Mouse (Mus musculus) subcutaneous adipose tissue, adult 2 months (tissue): ENCODE results near the gene Abhd5. TPM values are rescaled to one million over a fixed set of nuclear protein-coding genes. Genes with fewer than 3 reads are reported as not detected.

Experiments
- polyA plus RNA-seq: library from polyadenylated mRNA; depleted of rRNA; stranded (reverse); fragments of >200 nt; gene quantifications from 2 replicates; pipeline ENCODE4 v1.2.3, GENCODE M21; 2012; ENCODE audit warnings: low replicate concordance; rRNA removed

Gene Abhd5
- 88.0 and 143 TPM in 2 replicates for polyA plus RNA-seq

GRCm38 (mm10) chr9:122351303-122352024, at the start of gene Abhd5:
Gene Abhd5 (plus strand): TSS chr9:122351608.

Other genes with a start within 250 kb of the Abhd5 start
- gene Snrk, start 234.3 kb upstream of the Abhd5 start, polyA plus RNA-seq: 86.9 and 212 TPM in 2 replicates
- 93.7 and 154 TPM in 2 replicates for gene Ano10, start 57.2 kb upstream of the Abhd5 start, polyA plus RNA-seq